Mouse (Mus musculus) myocyte (in vitro differentiated cells): Measurements from ENCODE around the gene Nprl2.

Source experiments
- CEBPB ChIP-seq: IDR thresholded peaks from 2 replicates; pipeline ENCODE4 v1.6.1; 2011; ENCODE audit warnings: mild to moderate bottlenecking, moderate library complexity; ENCODE audit not compliant: poor library complexity, insufficient read depth, severe bottlenecking
- E2F4 ChIP-seq: IDR thresholded peaks from one replicate; pipeline ENCODE4 v1.6.1; 2011; ENCODE audit warnings: mild to moderate bottlenecking, control low read depth, moderate library complexity; ENCODE audit not compliant: insufficient read depth
- MAX ChIP-seq: IDR thresholded peaks from one replicate; pipeline ENCODE4 v1.6.1; 2011; ENCODE audit warnings: low read depth, mild to moderate bottlenecking, control low read depth
- MYOD1 ChIP-seq, 3 experiments: IDR thresholded peaks; one replicate each; pipeline ENCODE4 v1.6.1; 2011; ENCODE audit warnings: control low read depth in 2 of 3, low read depth in 2 of 3, mild to moderate bottlenecking in 2 of 3, moderate library complexity in 1 of 3; ENCODE audit not compliant: insufficient read length in 2 of 3, control insufficient read depth in 1 of 3
- MYOG ChIP-seq, 3 experiments: IDR thresholded peaks; one replicate each; pipeline ENCODE4 v1.6.1; 2011; ENCODE audit warnings: control low read depth in 2 of 3, low read depth in 2 of 3, mild to moderate bottlenecking in 2 of 3; ENCODE audit not compliant: insufficient read length in 2 of 3, control insufficient read depth in 1 of 3, insufficient read depth in 1 of 3
- POLR2A ChIP-seq: IDR thresholded peaks from one replicate; pipeline ENCODE4 v1.6.1; 2011; ENCODE audit warnings: low read depth, mild to moderate bottlenecking, control low read depth, moderate library complexity; ENCODE audit not compliant: insufficient read length
- POLR2AphosphoS2 ChIP-seq: IDR thresholded peaks from one replicate; pipeline ENCODE4 v1.6.1; 2011; ENCODE audit warnings: low read depth, control low read depth; ENCODE audit not compliant: insufficient read length
- REST ChIP-seq: IDR thresholded peaks from one replicate; pipeline ENCODE4 v1.6.1; 2011; ENCODE audit warnings: mild to moderate bottlenecking, control low read depth, moderate library complexity; ENCODE audit not compliant: insufficient read depth, insufficient read length
- SRF ChIP-seq: IDR thresholded peaks from one replicate; pipeline ENCODE4 v1.6.1; 2011; ENCODE audit warnings: low read depth; ENCODE audit not compliant: control insufficient read depth, insufficient read length
- TCF12 ChIP-seq: IDR thresholded peaks from one replicate; pipeline ENCODE4 v1.6.1; 2011; ENCODE audit warnings: mild to moderate bottlenecking, control low read depth; ENCODE audit not compliant: poor library complexity, insufficient read depth, severe bottlenecking
- TCF3 ChIP-seq: IDR thresholded peaks from one replicate; pipeline ENCODE4 v1.6.1; 2011; ENCODE audit warnings: low read depth, control low read depth; ENCODE audit not compliant: insufficient read length
- USF1 ChIP-seq: IDR thresholded peaks from one replicate; pipeline ENCODE4 v1.6.1; 2011; ENCODE audit warnings: low read depth, mild to moderate bottlenecking, control low read depth, moderate library complexity

GRCm38 (mm10) chr9:107547957-107548356, 5.9 kb downstream of the Nprl2 start:
- TF ChIP-seq POLR2A (no peak), POLR2AphosphoS2 (no peak), TCF3 (no peak), TCF12 (no peak), USF1 (no peak), E2F4 (no peak), MYOD1 (IDR thresholded peaks at IDR 0.05; ENCODE audit: control insufficient read depth in 1 of 3, insufficient read length in 2 of 3, low read depth in 2 of 3) (no peak), SRF (no peak), MAX (no peak), REST (no peak), MYOG (IDR thresholded peaks at IDR 0.05; ENCODE audit: control insufficient read depth in 1 of 3, insufficient read depth in 1 of 3, insufficient read length in 2 of 3, low read depth in 2 of 3) (no peak), CEBPB (no peak)
